Mouse (Mus musculus) bone marrow macrophage, adult 2 months (primary cell): ENCODE measurements around the gene Igf1r.
"Not testable (repeated sequence)": the region's sequence is repeated elsewhere in the genome, so short reads cannot be mapped to it uniquely, and the experiment has no call there.

Source experiments
- CTCF ChIP-seq: IDR thresholded peaks from 2 replicates; pipeline ENCODE4 v1.5.1; 2012; ENCODE audit warnings: low read depth, mild to moderate bottlenecking, low read length, moderate library complexity
- POLR2A ChIP-seq: IDR thresholded peaks from 2 replicates; pipeline ENCODE4 v1.6.1; 2012; ENCODE audit warnings: mild to moderate bottlenecking, low read depth, low read length, borderline replicate concordance

DNA sequence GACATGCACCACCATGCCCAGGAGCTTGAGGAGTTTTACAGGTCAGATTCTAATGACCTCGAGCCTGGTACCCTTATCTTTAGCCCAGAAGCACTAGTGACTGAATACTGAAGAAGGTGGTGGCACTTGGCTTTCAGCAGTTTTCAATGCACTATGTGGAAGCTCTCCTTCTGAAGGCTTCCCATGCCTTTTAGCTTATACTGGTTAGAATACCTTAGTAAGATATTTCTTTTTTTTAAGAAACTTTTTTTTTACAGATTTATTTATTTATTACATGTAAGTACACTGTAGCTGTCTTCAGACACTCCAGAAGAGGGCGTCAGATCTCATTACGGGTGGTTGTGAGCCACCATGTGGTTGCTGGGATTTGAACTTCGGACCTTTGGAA lies 330.5 kb downstream of the Igf1r start:
- TF ChIP-seq CTCF, POLR2A: not testable (repeated sequence)
